Mouse (Mus musculus) hindbrain, embryonic 12.5 days (tissue): Measurements from ENCODE around the gene Tmod4. TPM values are rescaled to one million over a fixed set of nuclear protein-coding genes. Genes with fewer than 3 reads are reported as not detected.

ENCODE experiments used
- ATAC-seq: fragments of 200-750 bp; cut with Nextera tagmentation; 2 replicates; pipeline ENCODE4 v1.8.0; 2017; ENCODE audit warnings: moderate TSS enrichment; ENCODE audit not compliant: low FRiP score
- H3K27ac ChIP-seq: fragments of 300-500 bp; sonication (generic); 2 replicates; pipeline ENCODE4 v1.5.1; 2016; ENCODE audit warnings: mild to moderate bottlenecking
- H3K27me3 ChIP-seq: fragments of 300-500 bp; sonication (generic); 2 replicates; pipeline ENCODE4 v1.6.1; 2016; ENCODE audit warnings: mild to moderate bottlenecking
- H3K36me3 ChIP-seq: fragments of 300-500 bp; sonication (generic); 2 replicates; pipeline ENCODE4 v1.6.1; 2016; ENCODE audit warnings: mild to moderate bottlenecking
- H3K4me1 ChIP-seq: fragments of 300-500 bp; sonication (generic); 2 replicates; pipeline ENCODE4 v1.6.1; 2016
- H3K4me2 ChIP-seq: fragments of 300-500 bp; sonication (generic); replicated peaks from 2 replicates; pipeline ENCODE4 v1.6.1; 2016; ENCODE audit warnings: mild to moderate bottlenecking
- H3K4me3 ChIP-seq: fragments of 300-500 bp; sonication (generic); 2 replicates; pipeline ENCODE4 v1.5.1; 2016; ENCODE audit warnings: mild to moderate bottlenecking
- H3K9ac ChIP-seq: fragments of 300-500 bp; sonication (generic); 2 replicates; pipeline ENCODE4 v1.6.1; 2016; ENCODE audit warnings: mild to moderate bottlenecking, moderate library complexity
- H3K9me3 ChIP-seq: fragments of 300-500 bp; sonication (generic); replicated peaks from 2 replicates; pipeline ENCODE4 v1.6.1; 2016; ENCODE audit warnings: mild to moderate bottlenecking
- WGBS: fragments of 180-500 bp; shearing (Covaris S2); methylation state at CpG from one replicate; pipeline ENCODE4 v1.1.7; 2016; 5-methylcytosine and 5-hydroxymethylcytosine counted together
- polyA plus RNA-seq: library from polyadenylated mRNA; unstranded; fragments of >200 nt; fragmentation: Nextera tagmentation; extraction: Ambion mirVana; gene quantifications from 2 replicates; pipeline ENCODE4 v1.2.1, GENCODE M21; 2016

The Tmod4 gene
- polyA plus RNA-seq, 1 experiment from 2014 or later, result 0.99 TPM

DNA sequence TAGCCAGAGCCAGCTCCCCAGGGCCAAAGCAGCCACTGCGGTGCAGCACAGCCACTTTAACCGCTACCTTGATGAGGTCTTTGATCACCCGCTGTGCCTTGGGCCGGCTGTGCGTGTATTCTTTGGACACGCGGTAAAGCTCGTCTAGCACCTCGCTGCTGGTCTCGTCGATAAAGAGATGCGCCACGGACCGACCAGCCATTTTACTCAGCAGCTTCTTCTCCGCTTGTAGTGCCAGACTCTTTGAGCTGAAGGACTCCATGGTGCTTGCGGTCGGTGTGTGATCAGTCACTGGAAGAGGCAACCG lies 16.0 kb downstream of the Tmod4 start:
- H3K4me2 ChIP-seq, result no peak overlapping the region
- ATAC-seq, result no peak
- no peaks in the 10 kb centered on the region for H3K9me3 ChIP-seq
- 61% methylated on average over 18 of the region's 18 CpGs for WGBS
- H3K27me3 ChIP-seq, result no peaks in the 10 kb centered on the region
- H3K36me3 ChIP-seq, result peaks cover 19% of the 10 kb centered on the region
- H3K4me3 ChIP-seq, result no peak overlapping the region
- no peak overlapping the region for H3K27ac ChIP-seq
- no peak overlapping the region for H3K9ac ChIP-seq
- peaks cover 13% of the 10 kb centered on the region for H3K4me1 ChIP-seq

DNA sequence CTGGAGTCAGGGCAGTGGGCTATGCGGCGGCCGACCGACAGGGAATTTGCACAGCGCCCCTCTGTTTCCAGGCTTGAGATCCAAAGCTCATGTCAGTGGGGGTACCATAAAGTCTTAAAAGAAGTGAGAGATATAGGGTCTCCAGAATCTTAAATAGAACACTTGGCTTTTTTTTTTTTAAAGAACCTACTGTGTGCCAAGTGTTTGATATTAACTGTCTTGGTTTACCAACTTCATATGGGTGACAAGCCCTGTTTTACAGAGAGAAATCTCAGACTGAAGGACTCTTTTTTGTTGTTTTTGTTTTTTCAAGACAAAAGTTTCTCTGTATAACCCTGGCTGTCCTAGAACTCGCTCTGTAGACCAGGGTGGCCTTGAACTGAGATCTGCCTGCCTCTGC lies 16.5 kb downstream of the Tmod4 start:
- Histone ChIP-seq H3K36me3 (peaks cover 19% of the 10 kb centered on the region), H3K9me3 (no peaks in the 10 kb centered on the region), H3K4me2 (no peak overlapping the region), H3K9ac (no peak overlapping the region), H3K27me3 (no peaks in the 10 kb centered on the region), H3K4me1 (peaks cover 7% of the 10 kb centered on the region), H3K27ac (no peak overlapping the region), H3K4me3 (no peak overlapping the region)
- ATAC-seq, result no peak
- WGBS, result 83% methylated on average over 6 of the region's 6 CpGs

DNA sequence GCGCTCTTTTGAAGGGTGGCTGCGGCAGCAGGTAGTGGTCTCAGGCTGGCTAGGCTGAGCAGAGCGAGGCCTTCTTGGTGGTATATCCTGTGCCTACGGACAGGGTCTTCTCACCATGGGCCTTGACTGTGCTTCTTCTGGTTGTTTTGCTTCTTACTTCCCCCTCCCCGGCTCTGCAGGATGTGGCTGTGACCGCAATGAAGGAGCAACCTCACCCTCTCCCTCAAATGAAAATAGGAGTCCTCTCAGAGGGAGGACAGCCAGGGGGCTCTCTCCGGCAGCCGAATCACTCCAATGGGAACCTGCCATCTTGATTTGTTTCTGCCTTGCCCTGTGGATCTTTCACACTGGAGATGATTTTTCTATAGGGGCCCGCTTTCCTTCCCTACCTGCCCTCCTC lies 17.2 kb downstream of the Tmod4 start:
- Histone ChIP-seq H3K36me3 (peaks cover 19% of the 10 kb centered on the region), H3K27ac (no peak overlapping the region), H3K4me3 (no peak overlapping the region), H3K9me3 (no peaks in the 10 kb centered on the region), H3K9ac (no peak overlapping the region), H3K4me2 (no peak overlapping the region), H3K4me1 (0 out of 2 replicates have a peak, but pooled peaks cover 3% of the 10 kb centered on the region), H3K27me3 (no peaks in the 10 kb centered on the region)
- ATAC-seq, result no peak
- WGBS, result 94% methylated on average over 9 of the region's 9 CpGs

DNA sequence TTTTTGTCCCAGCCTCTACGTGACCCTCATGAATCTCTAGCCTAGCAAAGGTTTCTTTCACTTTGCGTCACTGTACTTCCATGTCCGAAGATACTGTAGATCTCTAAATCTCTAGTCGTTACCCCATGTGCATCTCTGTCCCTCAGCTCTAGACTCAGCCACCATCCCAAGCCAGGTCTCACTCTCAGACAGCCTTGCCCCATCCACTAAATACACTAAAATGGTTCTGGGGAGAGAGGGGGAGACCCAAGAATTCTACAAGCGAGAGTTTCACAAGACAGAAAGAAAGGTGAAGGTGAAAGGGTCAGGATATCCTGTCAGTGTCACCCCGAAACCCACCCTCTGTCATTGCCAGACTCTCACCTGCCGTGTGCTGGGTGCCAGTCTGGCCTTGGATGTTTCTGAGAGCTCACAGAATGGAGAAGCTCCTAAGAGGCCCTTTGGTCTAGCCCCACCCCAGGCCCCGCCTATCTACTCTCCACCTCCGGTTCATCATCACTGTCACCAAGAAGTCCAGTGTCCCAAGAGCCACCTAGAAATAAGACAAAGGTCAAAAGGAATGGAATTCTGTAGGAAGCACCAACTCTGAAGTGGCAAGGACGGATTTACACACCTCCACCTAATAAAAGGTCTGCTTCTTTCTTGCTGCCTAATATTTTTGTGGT lies 17.8 kb downstream of the Tmod4 start, which contains the start of gene Tnfaip8l2:
Gene Tnfaip8l2 (minus strand): TSS at position 409 of the 665 bp plus-strand sequence.
- H3K27me3 ChIP-seq, result no peaks in the 10 kb centered on the region
- no peak for ATAC-seq
- 84% methylated on average over 10 of the region's 10 CpGs for WGBS
- H3K4me2 ChIP-seq, result no peak within 1 kb of the TSS
- H3K9me3 ChIP-seq, result no peaks in the 10 kb centered on the region
- no peak within 1 kb of the TSS for H3K9ac ChIP-seq
- H3K4me3 ChIP-seq, result no peak within 1 kb of the TSS
- H3K4me1 ChIP-seq, result 0 out of 2 replicates have a peak, but pooled peaks cover 3% of the 10 kb centered on the region
- H3K27ac ChIP-seq, result no peak within 1 kb of the TSS
- peaks cover 19% of the 10 kb centered on the region for H3K36me3 ChIP-seq

DNA sequence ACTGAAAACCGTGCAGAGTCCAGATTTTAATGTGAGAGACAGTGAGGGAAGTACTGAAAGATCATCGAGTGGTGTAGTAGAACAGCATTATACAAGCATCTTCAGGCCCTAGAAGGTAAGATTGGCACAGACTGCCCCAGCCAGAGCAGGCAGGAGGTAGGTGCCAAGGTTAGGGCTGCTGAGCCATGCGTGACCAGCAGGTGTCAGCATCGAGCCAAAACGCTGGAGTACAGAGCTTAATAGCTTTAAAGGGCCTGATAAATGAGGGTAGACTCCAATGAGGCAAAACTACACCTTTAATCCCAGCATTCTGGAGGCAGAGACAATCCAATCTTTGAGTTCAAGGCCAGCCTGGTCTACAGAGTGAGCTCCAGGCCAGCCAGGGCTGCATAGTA lies 18.3 kb downstream of the Tmod4 start:
- Histone ChIP-seq H3K4me2 (no peak overlapping the region), H3K9me3 (no peaks in the 10 kb centered on the region), H3K4me1 (0 out of 2 replicates have a peak, but pooled peaks cover 3% of the 10 kb centered on the region), H3K27ac (no peak overlapping the region), H3K36me3 (peaks cover 19% of the 10 kb centered on the region), H3K4me3 (no peak overlapping the region), H3K9ac (no peak overlapping the region), H3K27me3 (no peaks in the 10 kb centered on the region)
- WGBS, result 10% methylated on average over 5 of the region's 5 CpGs
- ATAC-seq, result peak; percentile 79

DNA sequence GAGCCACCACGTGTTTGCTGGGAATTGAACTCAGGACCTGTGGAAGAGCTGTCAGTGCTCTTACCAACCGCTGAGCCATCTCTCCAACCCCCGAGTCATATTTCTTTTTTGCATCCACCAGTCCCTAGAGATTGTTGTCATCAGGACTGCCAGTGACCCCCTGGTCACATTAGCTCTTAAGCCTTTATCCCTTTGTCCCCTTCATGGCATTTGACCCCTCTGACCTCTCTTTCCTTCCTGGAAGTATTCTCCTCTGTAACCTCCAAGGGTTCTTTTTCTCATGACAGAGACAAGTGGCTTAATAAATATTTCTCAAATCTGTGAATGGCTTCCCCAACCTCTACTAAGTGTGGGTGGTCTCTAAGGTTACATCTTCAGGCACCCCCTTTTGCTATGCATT lies 23.6 kb downstream of the Tmod4 start:
- Histone ChIP-seq H3K4me2 (no peak overlapping the region), H3K9me3 (no peaks in the 10 kb centered on the region), H3K27me3 (no peaks in the 10 kb centered on the region), H3K4me3 (no peak overlapping the region), H3K27ac (no peak overlapping the region), H3K9ac (no peak overlapping the region), H3K36me3 (no peaks in the 10 kb centered on the region), H3K4me1 (no peaks in the 10 kb centered on the region)
- WGBS, result 48% methylated on average over 3 of the region's 3 CpGs
- ATAC-seq, result no peak

DNA sequence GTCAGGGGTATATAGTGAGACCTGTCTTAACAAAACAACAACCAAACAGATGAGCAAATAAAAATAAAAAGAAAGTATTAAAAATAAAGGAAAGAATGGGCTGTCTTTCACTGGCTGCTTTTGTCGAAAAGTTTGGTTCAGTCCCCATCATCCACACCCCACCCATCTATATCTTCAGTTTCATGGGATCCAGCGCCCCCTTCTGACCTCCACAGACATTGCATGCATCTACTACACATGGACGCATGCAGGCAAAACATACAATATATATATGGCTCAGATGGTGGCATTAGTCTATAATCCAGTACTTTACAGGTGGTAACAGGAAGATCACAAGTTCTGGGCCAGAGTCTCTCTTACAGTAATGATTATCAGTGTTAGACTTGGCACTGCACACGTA lies 29.6 kb downstream of the Tmod4 start:
- Histone ChIP-seq H3K27me3 (peaks cover 2% of the 10 kb centered on the region; the same call in 1 of the 2 replicates), H3K36me3 (no peaks in the 10 kb centered on the region), H3K9me3 (no peaks in the 10 kb centered on the region), H3K27ac (no peak overlapping the region), H3K4me2 (no peak overlapping the region), H3K9ac (no peak overlapping the region), H3K4me1 (no peaks in the 10 kb centered on the region), H3K4me3 (no peak overlapping the region)
- ATAC-seq, result no peak
- WGBS, result 59% methylated on average over 4 of the region's 4 CpGs

DNA sequence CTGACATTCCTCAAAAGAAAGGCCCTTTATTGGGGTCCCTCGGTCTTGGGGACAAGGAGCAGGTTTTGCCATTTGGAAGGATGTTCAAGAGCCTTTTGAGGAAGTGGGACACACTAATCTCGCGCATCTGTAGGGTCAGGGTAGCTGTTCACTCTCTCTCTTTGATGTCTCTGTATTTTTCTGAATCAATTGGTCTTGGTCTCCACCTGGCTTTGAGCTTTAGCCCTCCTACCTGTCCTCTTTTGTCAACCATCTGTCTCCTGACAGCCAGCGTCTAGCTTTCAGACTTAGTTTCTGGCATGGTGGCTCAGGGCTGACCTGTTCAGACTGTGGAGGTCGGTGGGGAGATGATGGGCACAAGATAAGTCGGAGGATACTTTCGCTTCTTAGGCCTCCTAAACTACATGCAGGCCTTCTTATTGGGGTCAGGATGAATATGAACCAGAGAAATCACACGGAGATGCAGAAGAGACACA lies 35.3 kb downstream of the Tmod4 start:
- H3K4me1 ChIP-seq, result peaks cover 41% of the 10 kb centered on the region
- peaks cover 6% of the 10 kb centered on the region for H3K36me3 ChIP-seq
- peaks cover 2% of the 10 kb centered on the region; the same call in 1 of the 2 replicates for H3K27me3 ChIP-seq
- peak overlapping the region; percentile 91; the same call in 1 of the 2 replicates for H3K27ac ChIP-seq
- H3K9ac ChIP-seq, result peak overlapping the region; percentile 92
- no peaks in the 10 kb centered on the region for H3K9me3 ChIP-seq
- ATAC-seq, result no peak
- peak overlapping the region; percentile 88 for H3K4me3 ChIP-seq
- 14% methylated on average over 8 of the region's 8 CpGs for whole genome bisulfite sequencing
- peak overlapping the region; percentile 76 for H3K4me2 ChIP-seq

DNA sequence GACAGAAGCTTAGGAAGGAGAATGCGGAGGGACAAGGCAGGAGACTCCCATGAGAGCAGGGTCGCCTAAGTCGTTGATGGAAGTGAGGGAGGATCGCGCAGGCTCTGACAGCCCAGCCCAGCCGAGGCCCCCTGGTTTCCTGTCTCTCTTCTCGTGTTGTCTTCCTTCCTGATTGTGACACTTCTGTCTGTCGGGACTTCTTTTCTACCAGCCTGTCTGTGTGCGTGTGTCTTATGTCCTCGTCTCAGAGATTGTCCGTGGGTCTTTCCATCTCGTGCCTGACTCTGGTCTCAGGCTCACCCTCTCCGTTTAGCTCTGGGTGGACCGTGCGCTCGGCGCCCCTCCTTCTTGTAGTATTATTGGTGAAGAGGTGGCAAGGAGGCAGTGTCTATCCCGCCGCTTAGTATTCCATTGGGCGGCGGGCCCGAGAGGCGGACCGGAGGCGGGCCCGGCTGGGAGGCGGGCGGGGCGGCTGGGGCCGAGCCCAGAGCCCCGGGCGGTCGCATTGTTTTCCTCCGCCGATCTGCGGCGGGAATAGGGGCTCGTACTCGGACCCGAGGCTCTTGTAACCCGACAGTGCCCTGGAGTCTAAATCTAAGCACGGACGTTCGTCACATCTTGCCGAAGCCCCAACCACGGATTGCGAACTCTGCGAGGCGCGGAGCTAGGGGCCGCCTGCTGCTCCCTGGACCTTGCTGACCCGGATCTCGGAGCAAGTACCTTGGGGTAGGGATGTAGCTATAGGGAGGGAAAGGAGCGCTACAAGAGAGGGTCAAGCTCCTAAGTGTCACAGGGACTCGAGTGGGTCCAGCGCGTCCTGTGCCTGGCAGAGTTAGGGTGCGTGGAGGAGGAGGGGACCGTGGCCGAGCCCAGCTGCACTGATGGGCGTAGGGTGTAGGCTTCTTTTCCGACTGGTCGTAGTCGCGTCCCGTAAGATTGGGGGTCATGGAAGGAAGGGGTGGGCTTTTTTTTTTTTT lies 36.0 kb downstream of the Tmod4 start, which contains the start of gene Sema6c:
Gene Sema6c (plus strand): TSS at position 471 of the 977 bp plus-strand sequence.
- peaks cover 2% of the 10 kb centered on the region; the same call in 1 of the 2 replicates for H3K27me3 ChIP-seq
- peak within 1 kb of the TSS; percentile 76 for H3K4me2 ChIP-seq
- peak; percentile 96 for ATAC-seq
- H3K9me3 ChIP-seq, result no peaks in the 10 kb centered on the region
- peaks cover 13% of the 10 kb centered on the region for H3K36me3 ChIP-seq
- H3K27ac ChIP-seq, result peak within 1 kb of the TSS; percentile 91
- peaks cover 44% of the 10 kb centered on the region for H3K4me1 ChIP-seq
- peak within 1 kb of the TSS; percentile 88 for H3K4me3 ChIP-seq
- H3K9ac ChIP-seq, result peak within 1 kb of the TSS; percentile 92
- under 1% methylated on average over 66 of the region's 66 CpGs for WGBS

DNA sequence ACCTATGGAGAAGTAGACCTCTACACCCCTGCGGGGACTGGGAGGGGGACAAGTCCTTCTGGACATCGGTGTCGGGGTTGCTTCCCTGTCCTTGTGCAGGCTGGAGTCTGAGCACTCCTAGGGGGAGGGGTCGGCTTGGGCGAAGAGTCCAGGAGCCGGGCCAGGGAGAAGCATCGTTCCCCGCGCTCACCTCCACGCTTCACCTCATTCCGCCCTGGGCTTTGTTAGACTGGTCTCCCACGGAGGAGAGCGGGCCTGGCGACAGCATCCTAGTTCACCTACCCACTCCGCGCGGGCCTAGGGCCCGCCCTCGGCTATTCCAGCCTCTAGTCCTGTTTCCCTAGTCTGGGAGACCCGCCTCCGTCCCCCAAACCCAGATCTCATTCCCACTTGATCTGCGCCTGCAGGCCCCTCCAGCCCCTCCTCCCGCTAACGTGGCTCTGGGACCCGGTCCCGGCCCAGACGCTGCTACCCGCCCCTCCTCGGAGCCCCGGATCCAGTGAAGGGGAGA lies 36.8 kb downstream of the Tmod4 start:
- Histone ChIP-seq H3K4me1 (peaks cover 44% of the 10 kb centered on the region), H3K4me2 (peak overlapping the region; percentile 76), H3K4me3 (peak overlapping the region; percentile 88), H3K27ac (peak overlapping the region; percentile 91), H3K36me3 (peaks cover 21% of the 10 kb centered on the region), H3K27me3 (peaks cover 2% of the 10 kb centered on the region; the same call in 1 of the 2 replicates), H3K9me3 (no peaks in the 10 kb centered on the region), H3K9ac (peak overlapping the region; percentile 92)
- ATAC-seq, result peak; percentile 29
- 0% methylated on average over 29 of the region's 30 CpGs for WGBS

DNA sequence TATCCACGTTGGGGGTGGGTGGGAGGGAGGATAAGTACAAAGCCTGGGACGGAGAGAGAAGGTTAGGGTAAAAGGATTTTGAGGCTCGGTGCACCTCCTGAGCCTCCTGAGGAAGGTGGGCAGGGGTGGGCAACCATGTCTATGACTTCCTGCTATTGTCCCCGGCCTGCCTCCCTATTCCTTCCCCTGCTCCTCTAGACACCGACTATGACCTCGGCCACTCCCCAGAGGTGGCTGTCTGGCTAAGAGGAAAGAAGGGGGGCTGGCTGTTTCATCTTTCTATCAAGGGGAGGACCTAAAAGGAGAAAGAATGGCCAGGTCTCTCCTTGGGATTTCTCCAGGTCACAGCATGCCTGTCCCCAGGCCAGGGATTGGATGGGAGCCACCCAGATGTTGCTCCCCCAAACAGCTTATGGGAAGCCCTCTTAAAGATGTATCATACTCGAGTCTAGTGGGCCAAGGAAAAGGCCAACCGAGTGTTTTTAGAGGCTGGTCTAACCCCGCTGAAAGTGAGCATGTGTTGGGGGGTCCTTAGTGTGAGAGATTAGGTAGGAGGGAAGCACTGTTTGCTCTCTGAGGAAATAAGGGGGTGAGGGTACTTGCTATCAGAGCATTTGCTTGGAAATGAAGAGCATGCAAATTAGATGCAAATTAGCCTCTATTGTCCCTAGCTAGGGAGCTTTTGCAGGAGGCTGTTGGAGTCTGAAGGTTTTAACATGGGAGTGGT lies 37.5 kb downstream of the Tmod4 start:
- H3K27me3 ChIP-seq, result peaks cover 2% of the 10 kb centered on the region; the same call in 1 of the 2 replicates
- no peak for ATAC-seq
- peak overlapping the region; percentile 88 for H3K4me3 ChIP-seq
- peak overlapping the region; percentile 76 for H3K4me2 ChIP-seq
- peaks cover 28% of the 10 kb centered on the region for H3K36me3 ChIP-seq
- H3K9me3 ChIP-seq, result no peaks in the 10 kb centered on the region
- H3K4me1 ChIP-seq, result peaks cover 44% of the 10 kb centered on the region
- H3K9ac ChIP-seq, result peak overlapping the region; percentile 92
- WGBS, result 5% methylated on average over 9 of the region's 9 CpGs
- H3K27ac ChIP-seq, result peak overlapping the region; percentile 91
